Comparison of ENCODE assay signal across 8 mouse cellular contexts in the genomic region with DNA sequence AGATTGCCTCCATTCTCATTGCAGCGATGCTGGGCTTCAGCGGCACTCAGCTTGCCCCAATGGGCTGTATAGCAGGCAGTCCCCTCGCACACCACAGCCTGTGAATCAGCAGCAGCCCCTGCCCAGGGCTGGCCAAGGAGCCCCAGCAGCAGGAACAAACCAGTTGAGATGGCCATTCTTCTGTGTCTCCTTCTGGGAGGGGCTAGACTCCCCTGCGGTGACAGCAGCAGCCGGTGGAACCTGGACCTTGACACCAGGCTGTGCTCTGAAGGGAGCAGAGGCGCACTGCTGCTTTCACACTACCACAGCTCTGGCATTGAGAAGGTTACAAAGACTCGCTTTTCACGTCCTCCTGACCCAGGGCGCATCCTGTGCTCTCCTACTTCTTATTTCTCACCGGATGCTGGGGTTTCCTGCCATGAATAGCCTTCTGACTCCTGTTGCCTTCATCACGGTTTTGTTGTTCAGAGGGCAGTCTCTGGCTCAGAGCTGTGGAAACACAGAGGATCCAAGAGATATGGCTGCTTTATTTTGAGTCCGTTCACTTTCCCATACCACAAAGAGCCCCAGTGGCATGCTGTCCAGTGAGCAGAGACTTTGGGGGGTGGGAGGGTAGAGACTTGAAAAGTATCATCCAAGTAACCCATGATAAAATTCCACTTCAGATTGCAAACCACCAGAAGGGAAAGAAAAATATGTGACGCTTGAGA. TPM values are rescaled to one million over a fixed set of nuclear protein-coding genes. Genes with fewer than 3 reads are reported as not detected.
DNase-seq lines count a peak whose midpoint lies in the region; ATAC-seq and TF ChIP-seq lines count a peak whose summit lies in the region.

A gene (minus strand): TSS at position 315 of the 710 bp plus-strand sequence.

- H3K36me3 ChIP-seq in ES-E14 (ENCODE audit: control insufficient read depth, insufficient read depth, low read length, poor library complexity, severe bottlenecking): no peaks in the 10 kb centered on the region
- H3K36me3 ChIP-seq in heart, adult 2 months (ENCODE audit: control insufficient read depth, insufficient read depth, low read length): no peaks in the 10 kb centered on the region
- H3K36me3 ChIP-seq in kidney, adult 2 months (ENCODE audit: control insufficient read depth, insufficient read depth, low read length): no peaks in the 10 kb centered on the region
- H3K36me3 ChIP-seq in lung, embryonic 15.5 days: no peaks in the 10 kb centered on the region

- peak; percentile 57; the same call in 1 of the 2 replicates for ATAC-seq in lung, embryonic 15.5 days (ENCODE audit: borderline replicate concordance, extremely low read depth, low FRiP score, low TSS enrichment)

- no peaks in the 10 kb centered on the region for H3K27me3 ChIP-seq in heart, adult 2 months (ENCODE audit: control insufficient read depth, insufficient read depth, low read length)
- no peaks in the 10 kb centered on the region for H3K27me3 ChIP-seq in kidney, adult 2 months (replicated peaks; ENCODE audit: control insufficient read depth, insufficient read depth, low read length)
- H3K27me3 ChIP-seq in lung, embryonic 15.5 days: no peaks in the 10 kb centered on the region

- no peak for TF ChIP-seq CTCF in bone marrow macrophage, adult 2 months (IDR thresholded peaks at IDR 0.05; ENCODE audit: low read depth, low read length)
- TF ChIP-seq CTCF in heart, adult 2 months (IDR thresholded peaks at IDR 0.05): no peak
- TF ChIP-seq CTCF in kidney, adult 2 months (conservative IDR thresholded peaks at IDR 0.05; ENCODE audit: insufficient read depth, insufficient read length, low read depth, low read length): no peak
- no peak for TF ChIP-seq CTCF in olfactory bulb, adult 2 months (IDR thresholded peaks at IDR 0.05; ENCODE audit: insufficient read depth, low read depth, low read length)

- H3K79me2 ChIP-seq in heart, adult 2 months (replicated peaks; ENCODE audit: control insufficient read depth, insufficient read depth, low read length): no peaks in the 10 kb centered on the region

- DNase-seq in ES-E14 (ENCODE audit: low read depth, low spot score): no peak
- DNase-seq in heart, adult 2 months: peak; percentile 75 to 83
- DNase-seq in kidney, adult 2 months: peak; percentile 86
- no peak for DNase-seq in cerebellum, adult 9-10 months
- no peak for DNase-seq in left cerebral cortex, adult 11 months (ENCODE audit: low spot score)

- no peaks in the 10 kb centered on the region for H3K9me3 ChIP-seq in ES-E14 (ENCODE audit: control insufficient read depth, insufficient read depth, low read depth, low read length)
- no peaks in the 10 kb centered on the region for H3K9me3 ChIP-seq in lung, embryonic 15.5 days

- intact Hi-C loops in heart, adult 2 months (cut with DNase I): loop anchor here (1.0 to 2.0 kb wide), 2 partner anchors 35 to 89 kb away; no protein-coding TSS in a partner anchor

- H3K4me2 ChIP-seq in lung, embryonic 15.5 days: peak within 1 kb of the TSS; percentile 35; the same call in 1 of the 2 replicates

- no peak within 1 kb of the TSS for H3K4me3 ChIP-seq in ES-E14 (ENCODE audit: insufficient read depth in 1 of 2, low read depth in 1 of 2, low read length in 2 of 2, poor library complexity in 1 of 2, severe bottlenecking in 1 of 2)
- H3K4me3 ChIP-seq in bone marrow macrophage, adult 2 months (ENCODE audit: insufficient read depth, low read length): peak within 1 kb of the TSS; percentile 86
- peak within 1 kb of the TSS; percentile 66 for H3K4me3 ChIP-seq in heart, adult 2 months
- H3K4me3 ChIP-seq in kidney, adult 2 months (ENCODE audit: insufficient read depth, low read depth, low read length): peak within 1 kb of the TSS; percentile 74
- peak within 1 kb of the TSS; percentile 34 for H3K4me3 ChIP-seq in lung, embryonic 15.5 days
- H3K4me3 ChIP-seq in olfactory bulb, adult 2 months (ENCODE audit: insufficient read depth, low read depth, low read length): peak within 1 kb of the TSS; percentile 10; the same call in 1 of the 2 replicates

- WGBS in heart, adult 2 months: 33% methylated on average over 13 of the region's 13 CpGs
- 34% methylated on average over 13 of the region's 13 CpGs for WGBS in kidney, adult 2 months
- 44% methylated on average over 13 of the region's 13 CpGs for WGBS in lung, embryonic 15.5 days
- 71% methylated on average over 13 of the region's 13 CpGs for WGBS in olfactory bulb, adult 2 months

- in situ Hi-C loops in ES-E14 (cut with MboI; ENCODE audit: low sequenced_read_pairs in 2 of 2, unreplicated experiment in 2 of 2): no loop called here

- 0 out of 2 replicates have a peak within 1 kb of the TSS, but pooled peaks have one; percentile 40 for H3K27ac ChIP-seq in ES-E14 (ENCODE audit: insufficient read depth, low read depth, low read length, poor library complexity, severe bottlenecking)
- H3K27ac ChIP-seq in bone marrow macrophage, adult 2 months (ENCODE audit: insufficient read depth, low read depth, low read length): peak within 1 kb of the TSS; percentile 92
- H3K27ac ChIP-seq in heart, adult 2 months: peak within 1 kb of the TSS; percentile 99
- H3K27ac ChIP-seq in kidney, adult 2 months (ENCODE audit: insufficient read depth, low read depth, low read length): peak within 1 kb of the TSS; percentile 90
- peak within 1 kb of the TSS; percentile 83 for H3K27ac ChIP-seq in lung, embryonic 15.5 days
- H3K27ac ChIP-seq in olfactory bulb, adult 2 months (ENCODE audit: insufficient read depth, low read depth, low read length): no peak within 1 kb of the TSS

- no peak for TF ChIP-seq POLR2A in bone marrow macrophage, adult 2 months (IDR thresholded peaks at IDR 0.05; ENCODE audit: borderline replicate concordance, low read depth, low read length)
- peak; percentile 93 for TF ChIP-seq POLR2A in heart, adult 2 months (IDR thresholded peaks at IDR 0.05; ENCODE audit: insufficient read depth, low read depth, low read length)
- TF ChIP-seq POLR2A in kidney, adult 2 months (IDR thresholded peaks at IDR 0.05; ENCODE audit: low read depth, low read length): no peak
- no peak for TF ChIP-seq POLR2A in olfactory bulb, adult 2 months (IDR thresholded peaks at IDR 0.05; ENCODE audit: insufficient read depth, low read depth, low read length)

- no peak within 1 kb of the TSS for H3K9ac ChIP-seq in ES-E14 (ENCODE audit: insufficient read depth, low read depth, low read length, poor library complexity, severe bottlenecking)
- peak within 1 kb of the TSS; percentile 76 for H3K9ac ChIP-seq in heart, adult 2 months (ENCODE audit: low read depth, low read length)
- peak within 1 kb of the TSS; percentile 14; the same call in 1 of the 2 replicates for H3K9ac ChIP-seq in lung, embryonic 15.5 days

- TF ChIP-seq EP300 in heart, adult 2 months (IDR thresholded peaks at IDR 0.05; ENCODE audit: insufficient read depth, low read depth, low read length): peak; percentile 90; the same call in 1 of the 2 replicates

- H3K4me1 ChIP-seq in ES-E14 (ENCODE audit: control insufficient read depth in 2 of 2, insufficient read depth in 2 of 2, low read length in 2 of 2, poor library complexity in 1 of 2): no peaks in the 10 kb centered on the region
- H3K4me1 ChIP-seq in bone marrow macrophage, adult 2 months (ENCODE audit: control insufficient read depth, insufficient read depth, low read length): peaks cover 37% of the 10 kb centered on the region
- H3K4me1 ChIP-seq in heart, adult 2 months (ENCODE audit: control insufficient read depth, insufficient read depth, low read length): peaks cover 6% of the 10 kb centered on the region; the same call in 1 of the 2 replicates
- H3K4me1 ChIP-seq in kidney, adult 2 months (ENCODE audit: control insufficient read depth, insufficient read depth, low read length): no peaks in the 10 kb centered on the region
- H3K4me1 ChIP-seq in lung, embryonic 15.5 days: peaks cover 5% of the 10 kb centered on the region; the same call in 1 of the 2 replicates
- H3K4me1 ChIP-seq in olfactory bulb, adult 2 months (ENCODE audit: control insufficient read depth, insufficient read depth, low read length): no peaks in the 10 kb centered on the region; the same call in 1 of the 2 replicates

TF ChIP-seq in ES-E14, 5 proteins besides CTCF, POLR2A, EP300 and RAD21:
- TF ChIP-seq ZC3H11A (IDR thresholded peaks at IDR 0.05; ENCODE audit: borderline replicate concordance, low read depth, low read length) (no peak), HCFC1 (IDR thresholded peaks at IDR 0.05; ENCODE audit: borderline replicate concordance, insufficient read depth, low read length) (no peak), ZNF384 (IDR thresholded peaks at IDR 0.05; ENCODE audit: low read depth, low read length) (no peak), MAFK (IDR thresholded peaks at IDR 0.05; ENCODE audit: insufficient read depth, low read depth, low read length) (no peak), CHD2 (IDR thresholded peaks at IDR 0.05; ENCODE audit: low read depth, low read length) (no peak)

RNA-seq across cellular contexts. Expression of the gene that starts here (rescaled TPM):
- total RNA-seq in ES-E14 (2012; rRNA removed): 0.11 and 0.40 TPM in 2 replicates
- polyA plus RNA-seq in bone marrow macrophage, adult 2 months (2012; ENCODE audit: insufficient read depth, insufficient read length, missing spikeins): 338 and 370 TPM in 2 replicates
- total RNA-seq in heart, adult 2 months (2021): 10 to 100 TPM; 47.8 to 51.8 TPM
- polyA plus RNA-seq in heart, adult 2 months (2012; rRNA removed): 28.1 and 52.2 TPM in 2 replicates
- 8.6 and 10.3 TPM in 2 replicates for polyA plus RNA-seq in kidney, adult 2 months (2012; rRNA removed)
- 33.4 and 35.4 TPM in 2 replicates for polyA plus RNA-seq in lung, embryonic 15.5 days (2015; fragmentation: Nextera tagmentation; extraction: Ambion mirVana)
- polyA plus RNA-seq in olfactory bulb, adult 2 months (2012; ENCODE audit: insufficient read depth, insufficient read length, low replicate concordance, missing spikeins): not detected in 2 replicates

Comparison
In these comparisons a context has a peak if more than half of its experiments do, and no peak if none do; other contexts are left out.
1. RNA of the gene that starts here (total RNA-seq): 47.8 to 51.8 TPM in heart, adult 2 months; 0.11 to 0.40 TPM in ES-E14; every median in the first group is over 10 times any median in the second.
2. DNase-seq: peak in heart, adult 2 months (2 of 2) and kidney, adult 2 months (single experiment); none in ES-E14 (single experiment), cerebellum, adult 9-10 months (single experiment) and left cerebral cortex, adult 11 months (single experiment).
3. H3K4me3 ChIP-seq: peak in bone marrow macrophage, adult 2 months (single experiment), heart, adult 2 months (single experiment), kidney, adult 2 months (single experiment), lung, embryonic 15.5 days (single experiment) and olfactory bulb, adult 2 months (single experiment); none in ES-E14 (0 of 2).